Mouse (Mus musculus): ENCODE results near the gene Dnmt3a. TPM values are rescaled to one million over a fixed set of nuclear protein-coding genes. Genes with fewer than 3 reads are reported as not detected.
A peak's percentile ranks its signal among the peaks of the same experiment; 100 is the strongest.

Dnmt3a gene
- total and polyA plus RNA-seq, 3 experiments = 15.5 to 61.5 (median 23.4) TPM

DNA sequence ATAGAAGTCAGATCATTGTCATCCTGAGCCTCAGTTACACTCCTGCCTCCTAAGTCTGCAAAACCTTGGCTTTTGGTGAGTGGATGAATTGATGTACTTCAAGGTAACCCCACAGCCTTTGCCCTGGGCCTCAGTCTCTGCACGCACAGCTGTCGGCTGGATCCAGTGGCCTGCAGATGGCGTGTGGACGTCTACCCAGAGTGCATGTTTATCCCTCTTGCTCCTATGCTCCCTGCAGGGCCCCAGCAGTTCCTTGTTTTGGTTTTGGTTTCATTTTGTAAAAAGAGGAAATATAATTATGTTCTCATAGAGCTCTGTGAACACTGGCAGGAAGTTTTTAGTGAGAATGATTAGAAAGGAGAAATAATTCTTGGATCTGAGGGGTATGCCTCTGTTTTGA is 46.4 kb upstream of the Dnmt3a start (continued):
- TF ChIP-seq SIN3A (IDR thresholded peaks at IDR 0.05; ENCODE audit: low read length) (peak; percentile 85), TBP (conservative IDR thresholded peaks at IDR 0.05; ENCODE audit: low read depth, low read length) (0 out of 2 replicates have a peak, but pooled peaks have one; percentile 35), USF2 (conservative IDR thresholded peaks at IDR 0.05; ENCODE audit: low read depth, low read length) (no peak), ZC3H11A (IDR thresholded peaks at IDR 0.05; ENCODE audit: low read depth, low read length) (peak; percentile 54), NRF1 (IDR thresholded peaks at IDR 0.05; ENCODE audit: low read depth, low read length) (no peak), SMC3 (IDR thresholded peaks at IDR 0.05; ENCODE audit: low read depth, low read length) (peak; percentile 87), JUND (conservative IDR thresholded peaks at IDR 0.05; ENCODE audit: low read depth, low read length) (no peak), MXI1 (IDR thresholded peaks at IDR 0.05; ENCODE audit: low read depth, low read length) (peak; percentile 48; the same call in 1 of the 2 replicates), BHLHE40 (IDR thresholded peaks at IDR 0.05; ENCODE audit: low read depth, low read length) (peak; percentile 55)

DNA sequence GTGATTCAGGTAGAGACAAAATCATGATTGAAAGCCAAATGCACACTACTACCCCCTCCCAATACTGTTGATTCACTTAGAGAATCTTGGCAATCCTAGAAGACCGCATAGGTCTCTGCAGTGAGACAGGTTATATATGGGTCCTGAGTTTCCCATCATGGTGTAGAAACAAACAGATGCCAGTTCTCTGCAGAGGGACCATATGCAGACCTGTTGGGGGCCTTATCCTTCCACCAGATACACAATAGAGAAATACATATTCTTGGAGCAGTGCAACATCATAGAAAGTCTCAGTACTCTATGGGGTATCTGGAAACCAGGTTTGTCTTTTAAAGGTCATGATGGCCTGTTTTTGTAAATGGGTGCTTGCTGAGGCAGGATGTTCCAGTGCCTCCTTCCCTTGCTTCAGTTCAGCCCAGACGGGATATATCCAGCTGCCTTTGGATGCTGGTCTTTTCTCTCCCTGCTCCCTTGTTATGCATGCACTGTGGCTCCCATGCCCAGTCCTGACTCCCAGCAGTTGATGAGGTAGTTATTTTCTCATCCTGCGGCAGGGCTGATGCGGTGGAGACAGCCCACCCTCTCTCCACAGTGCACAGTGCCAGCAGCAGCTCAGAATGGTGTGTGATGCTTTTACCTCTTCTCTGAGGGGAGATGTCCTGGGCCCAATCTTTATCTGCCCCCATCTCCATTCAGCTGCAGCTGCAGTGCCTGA is 44.8 kb upstream of the Dnmt3a start:
- Histone ChIP-seq H3K4me3 (replicated peaks in 1 of 3; ENCODE audit: low read depth in 2 of 3, low read length in 2 of 3, poor library complexity in 1 of 3) (no peak overlapping the region), H3K79me2 (replicated peaks; ENCODE audit: control insufficient read depth, extremely low read depth, insufficient read depth, poor library complexity, severe bottlenecking) (no peaks in the 10 kb centered on the region), H3K27me3 (replicated peaks) (no peaks in the 10 kb centered on the region), H3K27ac (ENCODE audit: insufficient read depth, low read depth) (no peak overlapping the region), H3K9me3 (replicated peaks; ENCODE audit: low read length) (no peaks in the 10 kb centered on the region), H3K4me2 (ENCODE audit: insufficient read depth, low read depth, poor library complexity, severe bottlenecking) (no peak overlapping the region), H3K36me3 (replicated peaks in 1 of 2; ENCODE audit: control insufficient read depth in 1 of 2, insufficient read depth in 1 of 2, low read length in 1 of 2) (no peaks in the 10 kb centered on the region), H3K9ac (ENCODE audit: insufficient read depth, low read depth) (no peak overlapping the region), H3K4me1 (ENCODE audit: control insufficient read depth in 1 of 2, insufficient read depth in 2 of 2) (peaks cover 7 to 24% of the 10 kb centered on the region in 2 experiments)
- TF ChIP-seq CHD1 (IDR thresholded peaks at IDR 0.05; ENCODE audit: low read depth, low read length) = no peak
- no peak for TF ChIP-seq POLR2A (IDR thresholded peaks at IDR 0.05; ENCODE audit: low read depth, low read length)
- TF ChIP-seq KAT2A (IDR thresholded peaks at IDR 0.05; ENCODE audit: insufficient replicate concordance, low read length) = no peak
- no peak for TF ChIP-seq ZMIZ1 (IDR thresholded peaks at IDR 0.05; ENCODE audit: low read depth, low read length)
- TF ChIP-seq MYC (IDR thresholded peaks at IDR 0.05; ENCODE audit: low read depth, low read length) = no peak
- TF ChIP-seq SIN3A (IDR thresholded peaks at IDR 0.05; ENCODE audit: low read length) = no peak
- no peak for TF ChIP-seq POLR2AphosphoS2 (IDR thresholded peaks at IDR 0.05; ENCODE audit: low read depth, low read length)
- TF ChIP-seq EP300 (IDR thresholded peaks at IDR 0.05; ENCODE audit: low read length) = no peak
- no peak for TF ChIP-seq E2F4 (IDR thresholded peaks at IDR 0.05; ENCODE audit: insufficient replicate concordance, low read depth, low read length)
- TF ChIP-seq ZC3H11A (IDR thresholded peaks at IDR 0.05; ENCODE audit: low read depth, low read length) = no peak
- TF ChIP-seq CTCF (conservative IDR thresholded peaks at IDR 0.05 in 1 of 2, IDR thresholded peaks at IDR 0.05 in 1 of 2; ENCODE audit: low read depth in 2 of 2, low read length in 2 of 2) = no peak
- no peak for TF ChIP-seq NRF1 (IDR thresholded peaks at IDR 0.05; ENCODE audit: low read depth, low read length)
- TF ChIP-seq ZKSCAN1 (IDR thresholded peaks at IDR 0.05; ENCODE audit: borderline replicate concordance, low read depth, low read length) = no peak
- no peak for TF ChIP-seq TCF12 (IDR thresholded peaks at IDR 0.05; ENCODE audit: low read depth, low read length)
- dilution Hi-C loops (cut with MboI; ENCODE audit: extremely low pct_ligation_motif_present, extremely low pct_unique_long_range_greater_than_20kb, low sequenced_read_pairs) (no loop called here), in situ Hi-C loops (cut with MboI; ENCODE audit: low pct_ligation_motif_present, low pct_unique_long_range_greater_than_20kb, low sequenced_read_pairs) (no loop called here)
- no peak for DNase-seq (ENCODE audit: extremely low read depth)

All from CH12.LX (cell line).